Mouse (Mus musculus) ES-E14 (cell line): ENCODE data around the gene Ryr1. TPM values are rescaled to one million over a fixed set of nuclear protein-coding genes. Genes with fewer than 3 reads are reported as not detected.
A peak's percentile ranks its signal among the peaks of the same experiment; 100 is the strongest.

Experiments used
- DNase-seq: peaks from one replicate; pipeline ENCODE4 v3.0.0-alpha.2; 2013; ENCODE audit warnings: low read depth, low spot score
- H3K27ac ChIP-seq: 2 replicates; pipeline ENCODE4 v1.5.1; 2012; ENCODE audit warnings: low read depth, mild to moderate bottlenecking, low read length, moderate library complexity, mixed read lengths; ENCODE audit not compliant: poor library complexity, insufficient read depth, severe bottlenecking
- H3K36me3 ChIP-seq: 2 replicates; pipeline ENCODE4 v1.6.1; 2012; ENCODE audit warnings: mild to moderate bottlenecking, low read length, moderate library complexity, mixed read lengths; ENCODE audit not compliant: control insufficient read depth, poor library complexity, insufficient read depth, severe bottlenecking
- H3K4me1 ChIP-seq, 2 experiments: fragments of 150-350 bp in 1 of 2; sonication (generic) in 1 of 2; 2 replicates each; pipeline ENCODE4 v1.6.1; 2012; ENCODE audit warnings: low read length in 2 of 2, mild to moderate bottlenecking in 1 of 2, mixed read lengths in 1 of 2; ENCODE audit not compliant: control insufficient read depth in 2 of 2, insufficient read depth in 2 of 2, poor library complexity in 1 of 2
- H3K4me3 ChIP-seq, 2 experiments: fragments of 150-350 bp in 1 of 2; sonication (generic) in 1 of 2; 2 replicates each; pipeline ENCODE4 v1.5.1; 2012; ENCODE audit warnings: low read length in 2 of 2, low read depth in 1 of 2, mild to moderate bottlenecking in 1 of 2, mixed read lengths in 1 of 2; ENCODE audit not compliant: insufficient read depth in 1 of 2, poor library complexity in 1 of 2, severe bottlenecking in 1 of 2
- H3K9ac ChIP-seq: 2 replicates; pipeline ENCODE4 v1.6.1; 2012; ENCODE audit warnings: low read depth, mild to moderate bottlenecking, low read length, mixed read lengths; ENCODE audit not compliant: poor library complexity, insufficient read depth, severe bottlenecking
- H3K9me3 ChIP-seq: fragments of 150-350 bp; sonication (generic); 2 replicates; pipeline ENCODE4 v1.6.1; 2012; ENCODE audit warnings: low read depth, mild to moderate bottlenecking, low read length; ENCODE audit not compliant: control insufficient read depth, insufficient read depth
- CHD2 ChIP-seq: IDR thresholded peaks from 2 replicates; pipeline ENCODE4 v1.6.1; 2014; ENCODE audit warnings: mild to moderate bottlenecking, low read depth, low read length, inconsistent platforms
- HCFC1 ChIP-seq: IDR thresholded peaks from 2 replicates; pipeline ENCODE4 v1.6.1; 2012; ENCODE audit warnings: low read length, inconsistent platforms, borderline replicate concordance; ENCODE audit not compliant: insufficient read depth
- MAFK ChIP-seq: IDR thresholded peaks from 2 replicates; pipeline ENCODE4 v1.6.1; 2014; ENCODE audit warnings: mild to moderate bottlenecking, low read depth, low read length, inconsistent platforms; ENCODE audit not compliant: insufficient read depth
- ZC3H11A ChIP-seq: IDR thresholded peaks from 2 replicates; pipeline ENCODE4 v1.6.1; 2012; ENCODE audit warnings: low read depth, mild to moderate bottlenecking, inconsistent platforms, low read length, borderline replicate concordance
- ZNF384 ChIP-seq: IDR thresholded peaks from 2 replicates; pipeline ENCODE4 v1.6.1; 2012; ENCODE audit warnings: low read depth, low read length, inconsistent platforms
- in situ Hi-C, 2 experiments: fragments of 600-800 bp; cut with MboI; formaldehyde crosslinking; loops; one replicate each; pipeline ENCODE4 v1.15.1; 2025; ENCODE audit warnings: low sequenced_read_pairs in 2 of 2, inconsistent platforms in 1 of 2; ENCODE audit not compliant: unreplicated experiment in 2 of 2
- total RNA-seq: library from RNA; depleted of rRNA; stranded (reverse); fragments of 300-350 nt; gene quantifications from 2 replicates; pipeline ENCODE4 v1.2.3, GENCODE M21; 2012; rRNA removed

The Ryr1 gene
- total RNA-seq: 5.1 and 8.5 TPM in 2 replicates

GRCm38 (mm10) chr7:29124970-29125369, at the start of gene Ryr1:
TSS of gene Ryr1 (minus strand) at chr7:29125179.
- Histone ChIP-seq H3K9me3 (no peaks in the 10 kb centered on the region), H3K36me3 (no peaks in the 10 kb centered on the region), H3K4me3 (peak within 1 kb of the TSS; percentile 65 to 90), H3K27ac (peak within 1 kb of the TSS; percentile 28; the same call in 1 of the 2 replicates), H3K4me1 (peaks cover 7 to 18% of the 10 kb centered on the region in 2 experiments), H3K9ac (peak within 1 kb of the TSS; percentile 63; the same call in 1 of the 2 replicates)
- in situ Hi-C loops: no loop called here
- no peak for TF ChIP-seq ZNF384
- TF ChIP-seq MAFK: no peak
- TF ChIP-seq ZC3H11A: no peak
- no peak for TF ChIP-seq HCFC1
- TF ChIP-seq CHD2: no peak
- DNase-seq: peak; percentile 87

- Histone ChIP-seq H3K4me1 (peaks cover 4 to 24% of the 10 kb centered on the region in 2 experiments; a peak in 3 of 4 replicates), H3K4me3 (peak overlapping the region; percentile 26 to 39; a peak in 2 of 4 replicates), H3K9me3 (no peaks in the 10 kb centered on the region), H3K36me3 (peaks cover 37% of the 10 kb centered on the region), H3K9ac (no peak overlapping the region), H3K27ac (no peak overlapping the region)
- DNase-seq: no peak
- no peak for TF ChIP-seq ZC3H11A
- no peak for TF ChIP-seq CHD2
- TF ChIP-seq MAFK: no peak
- no peak for TF ChIP-seq HCFC1
- TF ChIP-seq ZNF384: no peak
- in situ Hi-C loops: no loop called here
Measured at GRCm38 (mm10) chr7:29172390-29173016, 47.5 kb upstream of the Ryr1 start.

- Histone ChIP-seq H3K9ac (peak overlapping the region; percentile 47; the same call in 1 of the 2 replicates), H3K36me3 (peaks cover 33% of the 10 kb centered on the region), H3K4me1 (peaks cover 4 to 25% of the 10 kb centered on the region in 2 experiments; a peak in 3 of 4 replicates), H3K27ac (no peak overlapping the region), H3K9me3 (no peaks in the 10 kb centered on the region), H3K4me3 (peak overlapping the region; percentile 35 to 99; a peak in 3 of 4 replicates)
- no peak for DNase-seq
- TF ChIP-seq CHD2 (no peak), ZNF384 (no peak), MAFK (no peak)
- in situ Hi-C loops: no loop called here
Measured at GRCm38 (mm10) chr7:29171562-29172097, 46.7 kb upstream of the Ryr1 start.

- in situ Hi-C loops: no loop called here
Measured at GRCm38 (mm10) chr7:29170755-29171561, 46.0 kb upstream of the Ryr1 start.

More at GRCm38 (mm10) chr7:29170755-29171561, 46.0 kb upstream of the Ryr1 start:
- Histone ChIP-seq H3K4me3 (peak overlapping the region; percentile 71 to 99), H3K4me1 (peaks cover 4 to 25% of the 10 kb centered on the region in 2 experiments; a peak in 3 of 4 replicates), H3K36me3 (peaks cover 27% of the 10 kb centered on the region), H3K9me3 (no peaks in the 10 kb centered on the region), H3K27ac (no peak overlapping the region), H3K9ac (peak overlapping the region; percentile 47; the same call in 1 of the 2 replicates)
- no peak for DNase-seq
- no peak for TF ChIP-seq MAFK
- no peak for TF ChIP-seq ZNF384
- TF ChIP-seq ZC3H11A: no peak
- no peak for TF ChIP-seq HCFC1
- no peak for TF ChIP-seq CHD2
